Mouse (Mus musculus) mouse embryonic stem cell (cell line): Measurements from ENCODE around the gene Cemip.

Source experiments
- in situ Hi-C, 2 experiments: fragments of 300-500 bp; cut with MboI; formaldehyde crosslinking; loops; 1 replicate in 1 of 2; 3 replicates in 1 of 2; pipeline ENCODE4 v1.14.3; 2019 to 2020; ENCODE audit warnings: low sequenced_read_pairs in 2 of 2, low pct_unique_long_range_greater_than_20kb in 1 of 2, mixed read lengths in 1 of 2; ENCODE audit not compliant: unreplicated experiment in 1 of 2

Gene Cemip

GRCm38 (mm10) chr7:83939017-83939721 is 147.1 kb downstream of the Cemip start:
- in situ Hi-C loops: no loop called here

- in situ Hi-C loops: no loop called here
These were observed 164.7 kb downstream of the Cemip start for GRCm38 (mm10) chr7:83921637-83922036.

- in situ Hi-C loops: no loop called here
These were observed 166.1 kb downstream of the Cemip start for GRCm38 (mm10) chr7:83920241-83920640.

- in situ Hi-C loops: loop anchor here (5.0 to 10.0 kb wide), 3 partner anchors 173 to 363 kb away; partner anchors contain the start of gene Cemip (in 1 of the 2)
These were observed 171.7 kb downstream of the Cemip start for GRCm38 (mm10) chr7:83914566-83914965.

GRCm38 (mm10) chr7:83913995-83914394 is 172.3 kb downstream of the Cemip start:
- in situ Hi-C loops: loop anchor here (5.0 to 10.0 kb wide), 3 partner anchors 173 to 363 kb away; partner anchors contain the start of gene Cemip (in 1 of the 2)

- in situ Hi-C loops: loop anchor here (5.0 to 10.0 kb wide), 3 partner anchors 174 to 364 kb away; partner anchors contain the start of gene Cemip (in 1 of the 2)
These were observed 172.8 kb downstream of the Cemip start for GRCm38 (mm10) chr7:83913405-83913932.

GRCm38 (mm10) chr7:83911909-83912308 is 174.4 kb downstream of the Cemip start:
- in situ Hi-C loops: loop anchor here (5.0 to 10.0 kb wide), 3 partner anchors 175 to 365 kb away; partner anchors contain the start of gene Cemip (in 1 of the 2)

GRCm38 (mm10) chr7:83904831-83905230 is 181.5 kb downstream of the Cemip start:
- in situ Hi-C loops: no loop called here

- in situ Hi-C loops: no loop called here
These were observed 183.8 kb downstream of the Cemip start for GRCm38 (mm10) chr7:83902296-83903145.

- in situ Hi-C loops: no loop called here
These were observed 184.9 kb downstream of the Cemip start for GRCm38 (mm10) chr7:83901425-83901824.

- in situ Hi-C loops: no loop called here
These were observed 185.8 kb downstream of the Cemip start for GRCm38 (mm10) chr7:83900519-83900918.

GRCm38 (mm10) chr7:83898267-83898666 is 188.0 kb downstream of the Cemip start:
- in situ Hi-C loops: no loop called here

GRCm38 (mm10) chr7:83896077-83896740 is 190.1 kb downstream of the Cemip start:
- in situ Hi-C loops: no loop called here

- in situ Hi-C loops: no loop called here
These were observed 192.0 kb downstream of the Cemip start for GRCm38 (mm10) chr7:83894348-83894747.

- in situ Hi-C loops: no loop called here
These were observed 194.0 kb downstream of the Cemip start for GRCm38 (mm10) chr7:83892333-83892669.

GRCm38 (mm10) chr7:83891433-83892332 is 194.6 kb downstream of the Cemip start:
- in situ Hi-C loops: no loop called here

- in situ Hi-C loops: loop anchor here in 1 of 2 experiments (5.0 kb wide), 1 partner anchor 118 kb away; no protein-coding TSS in a partner anchor
These were observed 196.4 kb downstream of the Cemip start for GRCm38 (mm10) chr7:83889946-83890345.

- in situ Hi-C loops: loop anchor here in 1 of 2 experiments (5.0 kb wide), 1 partner anchor 117 kb away; no protein-coding TSS in a partner anchor
These were observed 196.9 kb downstream of the Cemip start for GRCm38 (mm10) chr7:83889383-83889782.
